Mouse (Mus musculus) embryo, embryonic 10 days (tissue): ENCODE data around the gene Kcnj9.
A peak's percentile ranks its signal among the peaks of the same experiment; 100 is the strongest.

ENCODE experiments used
- DNase-seq: peaks from one replicate; pipeline ENCODE4 v3.0.0-alpha.2; 2015; ENCODE audit warnings: low spot score

Kcnj9 gene

GRCm38 (mm10) chr1:172333512-172333911 lies 4.4 kb upstream of the Kcnj9 start:
- peak; percentile 54 for DNase-seq

DNA sequence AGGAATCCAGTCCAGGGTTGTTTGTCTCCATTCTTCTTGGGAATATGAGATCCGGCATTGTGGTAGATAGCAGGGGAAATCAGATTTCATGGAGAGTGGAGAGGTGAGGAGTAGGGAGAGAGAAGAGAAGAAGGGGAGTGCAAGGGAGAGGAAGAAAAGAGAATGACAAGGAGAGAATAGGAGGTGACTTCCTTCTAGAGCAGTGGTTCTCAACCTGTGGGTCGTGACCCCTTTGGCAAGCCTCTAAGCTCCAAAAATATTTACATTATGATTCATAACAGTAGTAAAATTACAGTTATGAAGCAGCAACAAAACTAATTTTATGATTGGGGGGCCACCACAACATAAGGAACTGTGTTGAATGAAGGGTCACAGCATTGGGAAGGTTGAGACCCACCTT lies 3.8 kb upstream of the Kcnj9 start:
- no peak for DNase-seq

DNA sequence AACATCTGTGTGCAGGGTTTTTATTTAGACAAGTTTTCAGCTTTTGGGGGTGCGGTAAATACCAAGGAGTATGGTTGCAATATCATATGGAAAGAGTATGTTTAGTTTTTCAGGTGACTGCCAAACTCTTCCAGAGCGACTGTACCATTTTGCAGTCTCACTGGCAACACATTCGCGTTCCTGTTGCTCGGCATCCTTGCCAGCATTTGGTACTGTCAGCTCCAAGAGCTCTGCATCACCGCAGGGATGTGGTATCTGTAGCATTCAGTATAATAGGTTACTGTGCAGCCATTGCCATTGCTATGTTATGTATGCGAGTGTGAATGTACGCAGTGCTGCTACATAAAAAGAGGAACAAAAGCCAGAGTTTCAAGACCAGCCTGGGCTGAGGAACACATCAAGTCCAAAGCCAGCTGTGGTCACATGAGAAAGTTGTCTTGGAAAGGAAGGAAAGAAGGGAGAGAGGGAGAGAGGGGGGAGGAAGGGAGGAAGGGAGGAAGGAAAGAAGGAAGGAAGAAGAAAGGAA lies 2.4 kb upstream of the Kcnj9 start:
- DNase-seq, result no peak

- no peak for DNase-seq
Observed at GRCm38 (mm10) chr1:172329616-172330015, 498 bp upstream of the Kcnj9 start.

GRCm38 (mm10) chr1:172328461-172328860 lies 657 bp downstream of the Kcnj9 start:
- no peak for DNase-seq

DNA sequence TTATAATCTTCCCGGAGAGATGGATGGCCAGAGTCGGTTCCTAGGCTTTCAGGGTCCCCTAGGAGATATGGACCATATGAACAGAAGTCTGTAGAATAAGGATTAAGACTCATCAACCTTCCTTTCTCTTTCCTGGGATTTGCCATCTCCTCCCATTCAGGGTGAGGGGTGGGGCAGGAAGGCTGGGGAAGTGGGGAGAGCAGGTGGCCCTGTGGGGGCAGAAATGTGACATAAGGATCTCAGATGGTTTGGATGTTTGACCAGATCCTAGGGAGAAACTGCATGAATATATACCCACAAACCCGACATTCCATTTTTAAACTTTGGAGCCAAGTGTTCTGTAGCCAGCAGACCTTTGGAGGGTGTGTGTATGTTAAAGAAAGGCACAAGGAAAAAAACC lies 1.1 kb downstream of the Kcnj9 start:
- no peak for DNase-seq

- DNase-seq, result no peak
Observed at GRCm38 (mm10) chr1:172327206-172328001, 1.7 kb downstream of the Kcnj9 start.

DNA sequence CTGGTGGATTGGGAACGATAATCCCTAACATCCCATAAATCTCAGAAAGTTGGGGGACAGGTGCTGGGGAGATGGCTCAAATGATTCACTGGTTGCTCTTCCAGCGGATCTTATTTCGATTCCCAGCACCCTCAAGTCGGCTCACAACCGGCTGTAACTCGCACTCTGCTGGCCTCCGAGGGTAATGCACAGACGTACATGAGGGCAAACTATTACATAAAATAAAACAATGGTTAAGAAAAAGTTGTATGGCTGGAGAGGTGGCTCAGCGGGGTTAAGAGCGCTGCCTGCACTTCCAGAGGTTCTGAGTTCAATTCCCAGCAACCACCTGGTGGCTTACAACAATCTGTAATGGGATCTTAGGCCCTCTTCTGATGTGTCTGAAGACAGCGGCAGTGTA lies 2.4 kb downstream of the Kcnj9 start:
- DNase-seq, result no peak

DNA sequence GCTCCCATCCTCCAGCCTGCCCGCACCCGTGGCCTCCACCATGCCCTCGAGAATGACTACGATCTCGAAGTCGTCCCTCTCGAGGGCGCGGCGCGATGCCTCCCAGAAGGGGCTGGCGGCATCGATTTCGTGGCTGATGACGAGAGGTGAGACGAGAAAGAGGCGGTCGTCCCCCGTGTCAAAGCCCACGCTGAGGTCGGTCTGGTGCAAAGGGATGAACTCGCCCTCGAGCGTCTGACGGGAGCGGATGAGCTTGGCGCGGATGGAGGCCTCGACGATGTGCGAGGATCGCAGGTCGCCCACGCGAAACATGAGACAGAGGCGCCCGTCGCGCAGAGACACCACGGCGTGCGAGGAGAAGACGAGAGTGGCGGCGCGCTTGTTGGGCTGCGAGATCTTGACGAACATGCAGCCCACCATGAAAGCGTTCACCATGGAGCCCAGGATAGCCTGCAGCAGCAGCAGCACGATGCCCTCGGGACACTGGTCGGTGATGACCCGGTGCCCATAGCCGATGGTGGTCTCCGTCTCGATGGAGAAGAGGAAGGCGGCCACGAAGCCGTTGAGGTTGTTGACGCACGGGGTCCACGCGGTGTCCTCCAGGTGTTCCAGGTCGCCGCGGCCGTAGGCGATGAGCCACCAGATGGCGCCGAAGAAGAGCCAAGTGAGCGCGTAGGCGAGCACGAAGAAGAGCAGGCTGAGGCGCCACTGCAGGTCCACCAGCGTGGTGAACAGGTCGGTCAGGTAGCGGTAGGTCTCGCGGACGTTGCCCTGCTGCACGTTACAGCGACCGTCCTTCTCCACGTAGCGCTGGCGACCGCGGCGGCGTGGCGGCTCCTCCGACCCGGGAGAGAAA lies 3.2 kb downstream of the Kcnj9 start:
- DNase-seq, result peak; percentile 85

DNA sequence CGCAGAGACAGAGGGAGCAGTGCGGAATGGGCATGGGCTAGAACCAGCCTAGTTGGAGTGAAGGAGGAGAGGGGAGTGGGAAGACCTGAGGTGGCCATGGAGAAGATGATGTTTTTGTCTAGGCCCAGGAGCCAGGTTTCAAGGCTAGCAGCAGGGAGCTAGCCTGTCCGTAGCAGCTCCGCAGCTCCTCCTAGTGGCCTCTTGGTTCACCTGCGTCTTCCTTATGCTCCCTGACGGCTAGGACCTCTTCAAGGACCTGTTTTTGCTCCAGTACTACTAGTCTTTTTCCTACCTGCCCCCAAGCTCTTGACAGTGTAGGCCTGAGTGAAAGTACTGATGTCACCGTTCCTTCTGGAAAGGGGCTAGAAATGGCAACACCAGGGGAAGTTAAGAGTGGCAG lies 4.4 kb downstream of the Kcnj9 start:
- peak; percentile 93 for DNase-seq

GRCm38 (mm10) chr1:172323801-172324359 lies 5.2 kb downstream of the Kcnj9 start:
- no peak for DNase-seq

DNA sequence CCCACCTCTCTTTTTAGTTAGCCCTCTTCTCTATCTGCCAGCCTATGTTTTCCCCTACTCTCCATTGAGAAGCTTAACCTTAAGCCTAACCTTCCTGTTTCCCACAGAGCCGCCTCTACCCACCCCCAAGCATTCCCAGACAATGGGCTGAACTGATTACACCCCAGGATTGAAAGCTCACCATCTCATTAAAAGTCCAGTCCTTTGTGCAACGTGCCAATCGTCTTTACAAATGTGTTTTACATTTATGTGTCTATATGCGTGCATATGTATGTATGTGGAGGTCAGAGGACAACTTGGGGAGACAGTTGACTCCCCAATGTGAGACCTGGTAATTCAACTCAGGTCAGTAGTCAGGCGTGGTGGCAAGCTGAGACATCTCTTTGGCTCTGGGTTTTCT lies 5.8 kb downstream of the Kcnj9 start:
- DNase-seq, result no peak

DNA sequence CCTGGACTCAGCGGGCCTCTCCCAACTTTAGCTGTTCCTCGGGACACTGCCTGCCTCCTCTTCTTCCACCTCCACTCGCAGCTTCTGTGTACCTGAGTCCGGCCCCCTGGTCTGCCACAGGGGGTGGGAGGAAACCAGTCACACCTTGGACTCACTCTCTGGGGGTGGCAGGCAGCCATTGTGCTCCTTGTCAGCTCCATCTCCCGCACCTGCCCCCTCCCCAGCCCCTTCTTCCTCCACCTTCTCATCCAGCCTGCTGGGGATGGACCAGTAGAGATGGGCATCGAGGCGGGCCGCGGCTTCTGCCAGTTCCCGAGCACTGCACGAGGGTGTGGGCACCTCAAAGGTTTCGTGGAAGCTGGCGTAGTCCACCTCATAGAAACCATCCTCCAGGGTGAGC lies 6.4 kb downstream of the Kcnj9 start:
- DNase-seq, result no peak

- no peak for DNase-seq
Observed at GRCm38 (mm10) chr1:172319921-172320411, 9.2 kb downstream of the Kcnj9 start.

- no peak for DNase-seq
Observed at GRCm38 (mm10) chr1:172319346-172319745, 9.8 kb downstream of the Kcnj9 start.

DNA sequence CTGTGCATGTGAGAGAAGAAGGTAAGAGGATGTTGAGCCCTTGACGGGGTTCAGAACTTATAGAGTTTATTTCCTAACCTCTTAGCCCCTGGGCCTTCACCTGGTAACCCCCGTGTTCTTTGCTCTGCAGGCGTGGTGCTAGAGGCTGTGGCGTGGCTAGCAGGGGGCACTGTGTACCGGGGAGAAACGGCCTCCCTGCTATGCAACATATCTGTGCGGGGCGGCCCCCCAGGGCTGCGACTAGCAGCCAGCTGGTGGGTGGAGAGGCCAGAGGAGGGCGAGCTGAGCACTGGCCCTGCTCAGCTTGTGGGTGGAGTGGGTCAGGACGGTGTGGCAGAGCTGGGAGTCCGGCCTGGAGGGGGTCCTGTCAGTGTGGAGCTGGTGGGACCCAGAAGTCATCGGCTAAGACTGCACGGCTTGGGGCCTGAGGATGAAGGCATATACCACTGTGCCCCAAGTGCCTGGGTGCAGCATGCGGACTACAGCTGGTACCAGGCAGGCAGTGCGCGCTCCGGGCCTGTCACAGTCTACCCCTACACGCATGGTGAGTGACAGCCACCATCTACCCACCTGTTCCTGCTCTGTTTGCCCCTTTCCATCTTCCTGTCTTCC lies 10.6 kb downstream of the Kcnj9 start:
- no peak for DNase-seq

GRCm38 (mm10) chr1:172317946-172318345 lies 11.2 kb downstream of the Kcnj9 start:
- no peak for DNase-seq

DNA sequence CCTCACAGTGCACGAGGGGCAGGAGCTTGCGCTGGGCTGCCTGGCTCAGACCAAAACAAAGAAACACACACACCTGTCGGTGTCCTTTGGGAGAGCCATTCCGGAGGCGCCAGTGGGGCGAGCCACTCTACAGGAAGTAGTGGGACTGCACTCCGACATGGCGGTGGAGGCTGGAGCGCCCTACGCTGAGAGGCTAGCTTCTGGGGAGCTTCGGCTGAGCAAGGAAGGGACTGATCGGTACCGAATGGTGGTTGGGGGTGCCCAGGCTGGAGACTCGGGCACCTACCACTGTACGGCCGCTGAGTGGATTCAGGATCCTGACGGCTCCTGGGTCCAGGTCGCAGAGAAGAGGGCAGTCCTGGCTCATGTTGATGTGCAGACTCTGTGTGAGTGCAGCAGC lies 11.7 kb downstream of the Kcnj9 start:
- no peak for DNase-seq

- DNase-seq, result no peak
Observed at GRCm38 (mm10) chr1:172314911-172315310, 14.2 kb downstream of the Kcnj9 start.

DNA sequence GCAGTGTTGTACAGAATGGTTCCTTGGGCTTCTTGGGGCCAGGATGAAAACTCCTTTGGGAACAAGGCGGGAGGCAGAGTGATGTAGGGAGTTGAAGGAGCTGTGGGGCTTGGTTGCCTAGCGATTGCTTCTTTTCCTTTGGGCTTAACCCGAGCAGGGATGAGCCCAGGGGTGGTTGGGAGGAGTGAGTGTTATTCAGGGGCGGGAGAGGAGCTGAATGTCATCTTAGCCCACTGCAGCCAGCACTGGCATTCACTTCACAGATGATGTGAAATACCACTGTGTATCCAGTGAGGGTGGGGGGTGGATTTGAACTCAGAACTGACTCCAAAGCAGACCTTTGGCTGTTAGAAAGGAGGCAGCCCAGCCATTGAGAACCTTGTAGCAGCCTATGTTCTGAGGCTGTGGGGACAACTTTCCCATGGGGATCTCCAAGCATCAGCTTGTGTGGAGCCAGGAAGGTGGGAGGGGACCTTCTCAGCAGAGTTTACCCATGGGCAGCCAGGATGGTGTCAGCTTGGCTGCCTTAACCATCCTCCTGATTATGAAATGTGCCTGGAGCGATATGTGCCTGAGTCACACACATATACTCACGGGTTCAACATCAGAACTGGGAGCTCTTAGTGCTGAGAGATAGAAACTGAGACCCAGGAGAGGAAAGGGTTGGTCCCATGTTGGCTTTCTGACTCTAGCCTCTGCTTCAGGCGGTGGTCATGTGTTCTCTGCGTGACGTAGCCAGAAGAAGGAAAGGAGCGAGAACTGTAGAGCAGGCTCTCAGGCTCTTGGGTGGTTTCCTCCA lies 15.3 kb downstream of the Kcnj9 start:
- no peak for DNase-seq
